Mouse (Mus musculus) lung, postnatal 0 days (tissue): ENCODE measurements around the gene Anks1. TPM values are rescaled to one million over a fixed set of nuclear protein-coding genes. Genes with fewer than 3 reads are reported as not detected.

Source experiments
- ATAC-seq: fragments of 200-750 bp; cut with Nextera tagmentation; 2 replicates; pipeline ENCODE4 v1.8.0; 2017; ENCODE audit warnings: moderate library complexity
- DNase-seq: peaks from one replicate; pipeline ENCODE4 v3.0.0-alpha.2; 2016; ENCODE audit warnings: low spot score
- H3K27ac ChIP-seq: fragments of 300-500 bp; sonication (generic); 2 replicates; pipeline ENCODE4 v1.5.1; 2014; ENCODE audit warnings: antibody characterized with exemption, mild to moderate bottlenecking, low read length, mixed read lengths
- H3K27me3 ChIP-seq: fragments of 300-500 bp; sonication (generic); replicated peaks from 2 replicates; pipeline ENCODE4 v1.6.1; 2014; ENCODE audit warnings: low read length, mixed read lengths; ENCODE audit not compliant: insufficient read depth
- H3K36me3 ChIP-seq: fragments of 300-500 bp; sonication (generic); 2 replicates; pipeline ENCODE4 v1.6.1; 2014; ENCODE audit warnings: low read length, mixed read lengths; ENCODE audit not compliant: insufficient read depth
- H3K4me1 ChIP-seq: fragments of 300-500 bp; sonication (generic); 2 replicates; pipeline ENCODE4 v1.6.1; 2014; ENCODE audit warnings: antibody characterized with exemption, low read depth, low read length, mixed read lengths; ENCODE audit not compliant: insufficient read depth
- H3K4me2 ChIP-seq: fragments of 300-500 bp; sonication (generic); replicated peaks from 2 replicates; pipeline ENCODE4 v1.6.1; 2014; ENCODE audit warnings: low read depth, mild to moderate bottlenecking, low read length, moderate library complexity, mixed read lengths
- H3K4me3 ChIP-seq: fragments of 300-500 bp; sonication (generic); 2 replicates; pipeline ENCODE4 v1.5.1; 2014; ENCODE audit warnings: low read depth, low read length
- H3K9ac ChIP-seq: fragments of 300-500 bp; sonication (generic); replicated peaks from 2 replicates; pipeline ENCODE4 v1.6.1; 2014; ENCODE audit warnings: low read depth, mild to moderate bottlenecking
- H3K9me3 ChIP-seq: fragments of 300-500 bp; sonication (generic); 2 replicates; pipeline ENCODE4 v1.6.1; 2016; ENCODE audit warnings: low read length, mixed read lengths
- CTCF ChIP-seq: IDR thresholded peaks from 2 replicates; pipeline ENCODE4 v1.5.1; 2016; ENCODE audit warnings: antibody characterized with exemption, mild to moderate bottlenecking
- EP300 ChIP-seq: IDR thresholded peaks from 2 replicates; pipeline ENCODE4 v1.6.1; 2016; ENCODE audit warnings: antibody characterized with exemption, mild to moderate bottlenecking, control low read depth
- WGBS: fragments of 180-500 bp; shearing (Covaris S2); extraction: QIAGEN DNeasy Blood & Tissue Kit; methylation state at CpG from one replicate; pipeline ENCODE4 v1.1.7; 2014; 5-methylcytosine and 5-hydroxymethylcytosine counted together
- polyA plus RNA-seq: library from polyadenylated mRNA; unstranded; fragments of >200 nt; fragmentation: Nextera tagmentation; extraction: Ambion mirVana; gene quantifications from 2 replicates; pipeline ENCODE4 v1.2.1, GENCODE M21; 2015

Gene Anks1
- polyA plus RNA-seq, 1 experiment from 2014 or later: 25.4 TPM

DNA sequence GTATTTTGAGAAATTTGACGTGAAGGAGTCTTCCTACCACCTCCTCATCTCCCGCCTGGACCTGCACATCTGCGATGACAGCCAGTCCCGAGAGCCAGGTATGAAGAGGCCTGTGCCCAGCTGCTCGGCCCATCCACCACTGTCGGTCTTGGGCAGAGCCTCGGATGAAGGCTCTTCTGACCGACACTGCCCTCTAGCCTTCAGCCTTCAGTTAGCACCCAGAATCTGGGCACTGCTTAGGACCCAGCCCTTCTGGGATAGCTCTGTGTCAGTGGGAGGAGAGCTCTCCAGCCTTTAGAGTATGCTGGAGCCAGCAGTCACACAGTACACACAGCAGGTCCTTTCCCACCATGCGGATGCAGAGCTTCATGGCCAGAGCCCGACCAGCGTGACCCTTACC is 27.6 kb upstream of the Anks1 start:
- no peak overlapping the region for H3K9ac ChIP-seq
- H3K4me3 ChIP-seq: no peak overlapping the region
- H3K36me3 ChIP-seq: peaks cover 13% of the 10 kb centered on the region; the same call in 1 of the 2 replicates
- peak; percentile 79 for ATAC-seq
- H3K4me2 ChIP-seq: no peak overlapping the region
- no peaks in the 10 kb centered on the region for H3K9me3 ChIP-seq
- WGBS: 61% methylated on average over 11 of the region's 11 CpGs
- TF ChIP-seq CTCF: peak; percentile 69
- TF ChIP-seq EP300: no peak
- DNase-seq: peak; percentile 49
- no peaks in the 10 kb centered on the region for H3K27me3 ChIP-seq
- no peaks in the 10 kb centered on the region for H3K4me1 ChIP-seq
- H3K27ac ChIP-seq: no peak overlapping the region

DNA sequence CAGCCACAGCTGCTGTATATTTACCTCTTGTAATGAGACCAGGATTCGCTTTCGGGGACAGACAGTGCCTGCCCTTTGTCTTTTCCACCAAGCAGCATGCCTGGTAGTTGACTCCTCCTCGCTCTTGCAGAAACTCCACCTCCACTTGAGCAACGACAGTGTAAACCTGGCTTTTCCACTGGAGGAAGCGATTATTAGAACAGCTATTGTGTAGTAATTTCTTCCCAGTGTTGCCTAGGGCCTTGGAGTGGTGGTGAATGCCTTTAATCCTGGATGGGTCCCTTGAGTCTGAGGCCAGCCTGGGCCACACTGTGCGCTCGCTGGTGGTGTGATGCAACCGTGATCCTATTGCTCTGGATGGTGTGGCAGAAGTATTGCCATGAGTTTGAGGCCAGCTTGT is 26.0 kb upstream of the Anks1 start:
- ATAC-seq (peak; percentile 67), DNase-seq (peak; percentile 66)
- no peaks in the 10 kb centered on the region for H3K9me3 ChIP-seq
- H3K4me3 ChIP-seq: no peak overlapping the region
- no peak overlapping the region for H3K27ac ChIP-seq
- H3K4me1 ChIP-seq: no peaks in the 10 kb centered on the region
- 67% methylated on average over 8 of the region's 8 CpGs for WGBS
- H3K9ac ChIP-seq: no peak overlapping the region
- no peaks in the 10 kb centered on the region for H3K27me3 ChIP-seq
- peaks cover 17% of the 10 kb centered on the region; the same call in 1 of the 2 replicates for H3K36me3 ChIP-seq
- no peak overlapping the region for H3K4me2 ChIP-seq
- no peak for TF ChIP-seq CTCF
- no peak for TF ChIP-seq EP300

DNA sequence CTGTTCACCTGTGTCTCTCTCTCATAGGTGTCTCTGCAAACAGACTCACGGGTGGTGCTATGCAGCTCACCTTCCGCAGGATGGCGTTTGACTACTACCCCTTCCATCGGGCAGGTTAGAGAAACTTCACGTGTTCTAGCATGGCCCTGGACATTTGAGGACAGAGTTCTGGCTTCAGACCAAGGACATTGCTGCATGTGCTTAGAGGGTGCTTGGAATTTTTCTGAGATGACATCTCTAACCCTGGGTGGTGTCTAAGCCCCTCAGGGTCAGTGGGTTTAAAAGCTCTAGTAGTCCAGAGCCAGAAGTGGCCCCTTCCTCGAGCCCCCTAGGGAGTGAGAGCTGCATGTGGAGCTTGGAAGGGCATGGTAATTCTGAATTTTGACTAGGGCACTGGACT is 25.1 kb upstream of the Anks1 start:
- no peak for DNase-seq
- Histone ChIP-seq H3K27ac (no peak overlapping the region), H3K4me3 (no peak overlapping the region), H3K9ac (no peak overlapping the region), H3K9me3 (no peaks in the 10 kb centered on the region), H3K4me1 (no peaks in the 10 kb centered on the region), H3K4me2 (no peak overlapping the region), H3K36me3 (peaks cover 17% of the 10 kb centered on the region; the same call in 1 of the 2 replicates), H3K27me3 (no peaks in the 10 kb centered on the region)
- no peak for ATAC-seq
- TF ChIP-seq CTCF (no peak), EP300 (no peak)
- WGBS: 90% methylated on average over 6 of the region's 6 CpGs

- 64% methylated on average over 19 of the region's 19 CpGs for WGBS
- Histone ChIP-seq H3K4me1 (no peaks in the 10 kb centered on the region), H3K27ac (no peak overlapping the region), H3K4me2 (no peak overlapping the region), H3K9me3 (no peaks in the 10 kb centered on the region), H3K27me3 (no peaks in the 10 kb centered on the region), H3K36me3 (peaks cover 17% of the 10 kb centered on the region; the same call in 1 of the 2 replicates), H3K9ac (no peak overlapping the region), H3K4me3 (no peak overlapping the region)
- no peak for DNase-seq
- TF ChIP-seq EP300: no peak
- TF ChIP-seq CTCF: peak; percentile 48
- ATAC-seq: no peak
Measured at GRCm38 (mm10) chr17:27886499-27887210, 22.5 kb upstream of the Anks1 start.

GRCm38 (mm10) chr17:27907512-27908205 is 1.4 kb upstream of the Anks1 start:
- H3K9ac ChIP-seq: peak overlapping the region; percentile 90
- peak overlapping the region; percentile 84 for H3K4me2 ChIP-seq
- WGBS: under 1% methylated on average over 45 of the region's 45 CpGs
- ATAC-seq (peak; percentile 61), DNase-seq (peak; percentile 94)
- H3K9me3 ChIP-seq: no peaks in the 10 kb centered on the region
- peak overlapping the region; percentile 88 for H3K4me3 ChIP-seq
- H3K27me3 ChIP-seq: no peaks in the 10 kb centered on the region
- peak overlapping the region; percentile 93 for H3K27ac ChIP-seq
- 0 out of 2 replicates have a peak, but pooled peaks cover 7% of the 10 kb centered on the region for H3K36me3 ChIP-seq
- peaks cover 5% of the 10 kb centered on the region for H3K4me1 ChIP-seq
- TF ChIP-seq CTCF: peak; percentile 68
- peak; percentile 50 for TF ChIP-seq EP300

DNA sequence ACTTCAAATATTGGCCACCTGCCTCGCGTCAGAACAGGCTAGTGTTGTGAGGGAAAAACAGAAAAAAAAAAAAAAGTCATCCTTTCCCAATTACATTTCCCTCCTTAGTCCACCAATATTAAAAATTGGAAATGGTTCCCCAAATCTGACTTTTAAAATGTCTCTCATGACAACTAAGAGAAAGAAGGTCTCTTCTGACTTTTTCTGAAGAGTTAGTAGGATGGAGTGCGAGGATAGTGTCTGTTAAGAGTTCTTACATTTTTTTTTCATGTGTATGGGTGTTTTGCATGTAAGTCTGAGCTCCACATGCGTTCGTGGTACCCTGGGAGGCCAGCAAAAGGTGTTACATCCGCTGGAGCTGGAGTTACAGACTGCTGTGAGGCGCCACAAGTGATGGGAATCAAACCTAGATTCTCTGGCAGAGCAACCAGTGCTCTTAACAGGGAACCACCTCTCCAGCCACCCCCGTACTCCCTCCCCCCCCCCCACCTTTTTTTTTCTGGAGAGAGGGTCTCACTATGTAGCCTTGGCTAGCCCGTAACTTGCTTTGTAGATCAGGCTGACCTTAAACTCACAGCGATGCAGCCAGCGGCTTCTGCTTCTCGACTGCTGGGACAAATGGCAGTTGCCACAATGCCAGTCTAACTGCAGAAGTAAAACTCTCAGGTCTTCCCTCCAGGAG is 759 bp upstream of the Anks1 start:
- H3K27me3 ChIP-seq: no peaks in the 10 kb centered on the region
- H3K4me2 ChIP-seq: peak overlapping the region; percentile 84
- peaks cover 5% of the 10 kb centered on the region for H3K4me1 ChIP-seq
- H3K27ac ChIP-seq: peak overlapping the region; percentile 93
- under 1% methylated on average over 12 of the region's 12 CpGs for WGBS
- TF ChIP-seq CTCF (peak; percentile 72), EP300 (no peak)
- H3K9ac ChIP-seq: peak overlapping the region; percentile 90; the same call in 1 of the 2 replicates
- DNase-seq: peak; percentile 52
- no peak for ATAC-seq
- H3K36me3 ChIP-seq: 0 out of 2 replicates have a peak, but pooled peaks cover 3% of the 10 kb centered on the region
- H3K9me3 ChIP-seq: no peaks in the 10 kb centered on the region
- peak overlapping the region; percentile 88 for H3K4me3 ChIP-seq
